Mouse (Mus musculus): ENCODE data around the gene 3300002I08Rik. TPM values are rescaled to one million over a fixed set of nuclear protein-coding genes. Genes with fewer than 3 reads are reported as not detected.

The 3300002I08Rik gene
- polyA plus RNA-seq, 1 experiment from 2014 or later = 7.1 TPM

DNA sequence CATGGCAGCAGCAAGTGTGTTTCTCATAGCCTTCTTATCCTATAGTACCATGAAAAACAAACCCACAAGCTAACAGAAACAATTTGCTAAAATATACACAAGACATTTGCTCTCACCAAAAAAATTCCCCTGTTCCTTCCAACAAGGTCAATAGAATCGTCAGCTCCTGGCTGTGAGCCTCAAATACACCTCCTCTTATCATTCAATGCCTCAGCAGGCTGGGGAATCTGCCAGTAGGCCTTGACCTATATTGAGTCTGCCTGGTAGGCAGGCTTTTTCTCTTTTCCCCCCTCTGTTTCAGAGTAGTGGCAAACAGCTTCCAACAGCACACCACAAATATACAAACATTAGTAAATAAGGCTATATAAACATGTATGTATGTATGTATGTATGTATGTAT is 63.5 kb downstream of the 3300002I08Rik start:
- no peak overlapping the region for H3K4me3 ChIP-seq
- H3K36me3 ChIP-seq = no peaks in the 10 kb centered on the region
- 48% methylated on average over 1 of the region's 1 CpGs for WGBS
- ATAC-seq (ENCODE audit: insufficient number of reproducible peaks, low FRiP score, low TSS enrichment, low read depth) = no peak
- no peaks in the 10 kb centered on the region for H3K27me3 ChIP-seq
- no peaks in the 10 kb centered on the region for H3K4me1 ChIP-seq
- no peaks in the 10 kb centered on the region for H3K9me3 ChIP-seq
- no peak overlapping the region for H3K4me2 ChIP-seq
- no peak overlapping the region for H3K9ac ChIP-seq
- H3K27ac ChIP-seq = no peak overlapping the region

DNA sequence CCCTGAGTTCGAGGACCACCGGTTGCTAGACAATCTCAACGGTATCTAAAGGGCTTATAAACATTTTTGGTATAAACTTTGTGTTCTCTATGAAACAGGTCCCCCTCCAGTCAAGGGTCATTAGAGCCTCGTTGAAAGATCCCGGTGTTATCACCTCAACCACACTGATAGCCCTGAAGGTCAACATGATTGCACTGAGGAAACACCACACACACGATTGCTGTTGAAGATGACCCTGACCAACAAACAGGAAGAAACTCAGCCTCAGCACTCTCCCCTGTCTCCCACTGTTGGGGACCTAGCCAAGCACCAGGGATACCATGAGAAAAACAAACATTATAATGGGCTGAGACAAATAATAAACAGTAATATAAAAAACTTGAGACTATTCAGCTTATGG is 68.9 kb downstream of the 3300002I08Rik start:
- Histone ChIP-seq H3K4me3 (no peak overlapping the region), H3K4me1 (no peaks in the 10 kb centered on the region), H3K4me2 (no peak overlapping the region), H3K27ac (no peak overlapping the region), H3K9ac (no peak overlapping the region), H3K36me3 (no peaks in the 10 kb centered on the region), H3K9me3 (no peaks in the 10 kb centered on the region), H3K27me3 (no peaks in the 10 kb centered on the region)
- WGBS = 80% methylated on average over 6 of the region's 6 CpGs
- ATAC-seq (ENCODE audit: insufficient number of reproducible peaks, low FRiP score, low TSS enrichment, low read depth) = no peak

Other genes starting within 250 kb of the 3300002I08Rik start
- gene Zfp120, start 226.1 kb downstream of the 3300002I08Rik start, polyA plus RNA-seq (2015; fragmentation: Nextera tagmentation; extraction: Ambion mirVana) = 8.3 and 9.3 TPM in 2 replicates
- not detected in 2 replicates for gene Gm10770, start 183.1 kb downstream of the 3300002I08Rik start, polyA plus RNA-seq (2015; fragmentation: Nextera tagmentation; extraction: Ambion mirVana)
- gene Gm14139, start 181.0 kb downstream of the 3300002I08Rik start, polyA plus RNA-seq (2015; fragmentation: Nextera tagmentation; extraction: Ambion mirVana) = not detected in 2 replicates
- 9.0 TPM in 2 replicates for gene Zfp937, start 144.7 kb downstream of the 3300002I08Rik start, polyA plus RNA-seq (2015; fragmentation: Nextera tagmentation; extraction: Ambion mirVana)
- gene Gm21994, start 107.2 kb downstream of the 3300002I08Rik start, polyA plus RNA-seq (2015; fragmentation: Nextera tagmentation; extraction: Ambion mirVana) = 5.3 and 5.8 TPM in 2 replicates
- gene Gm14124, start 105.2 kb downstream of the 3300002I08Rik start, polyA plus RNA-seq (2015; fragmentation: Nextera tagmentation; extraction: Ambion mirVana) = 0.05 TPM in 1 of 2 replicates, not detected in the other
- gene Gm10130, start 39.1 kb downstream of the 3300002I08Rik start, polyA plus RNA-seq (2015; fragmentation: Nextera tagmentation; extraction: Ambion mirVana) = 3.6 and 4.6 TPM in 2 replicates
- gene Zfp442, start 88.7 kb upstream of the 3300002I08Rik start, polyA plus RNA-seq (2015; fragmentation: Nextera tagmentation; extraction: Ambion mirVana) = 7.0 and 7.8 TPM in 2 replicates
- gene Zfp345, start 122.3 kb upstream of the 3300002I08Rik start, polyA plus RNA-seq (2015; fragmentation: Nextera tagmentation; extraction: Ambion mirVana) = 0.09 TPM in 1 of 2 replicates, not detected in the other
- 3.6 and 4.3 TPM in 2 replicates for gene Cst7, start 207.7 kb upstream of the 3300002I08Rik start, polyA plus RNA-seq (2015; fragmentation: Nextera tagmentation; extraction: Ambion mirVana)
- 33.1 and 36.8 TPM in 2 replicates for gene Apmap, start 245.8 kb upstream of the 3300002I08Rik start, polyA plus RNA-seq (2015; fragmentation: Nextera tagmentation; extraction: Ambion mirVana)